Mouse (Mus musculus) left cerebral cortex, adult 18-20 months (tissue): Measurements from ENCODE around the gene Vegfc. TPM values are rescaled to one million over a fixed set of nuclear protein-coding genes. Genes with fewer than 3 reads are reported as not detected.
A peak's percentile ranks its signal among the peaks of the same experiment; 100 is the strongest.

Source experiments
- DNase-seq, 2 experiments: peaks; one replicate each; pipeline ENCODE4 v3.0.0; 2021 to 2022; ENCODE audit warnings: low spot score in 2 of 2, mixed read lengths in 1 of 2
- long read RNA-seq, 2 experiments: library from polyadenylated mRNA; stranded (forward); transcript quantifications; one replicate each; pipeline ENCODE4 v2.0.0; 2021
- total RNA-seq, 2 experiments: library from RNA; stranded (reverse); gene quantifications; 2 replicates each; pipeline ENCODE4 v1.2.3; 2021

Gene Vegfc
- 1 to 10 TPM; 2.1 to 4.8 TPM for total RNA-seq
- long read RNA-seq, experiment 1, partial matches to known transcripts = 0 of 2 reads
- long read RNA-seq, experiment 1, other reads (novel, unspliced or antisense) = 0 of 2 reads
- long read RNA-seq, experiment 2, transcript Vegfc-201 (7 exons, 2,449 nt) = major isoform, 5 of 5 reads
- long read RNA-seq, experiment 2, partial matches to known transcripts = 0 of 5 reads
- long read RNA-seq, experiment 2, other reads (novel, unspliced or antisense) = 0 of 5 reads

DNA sequence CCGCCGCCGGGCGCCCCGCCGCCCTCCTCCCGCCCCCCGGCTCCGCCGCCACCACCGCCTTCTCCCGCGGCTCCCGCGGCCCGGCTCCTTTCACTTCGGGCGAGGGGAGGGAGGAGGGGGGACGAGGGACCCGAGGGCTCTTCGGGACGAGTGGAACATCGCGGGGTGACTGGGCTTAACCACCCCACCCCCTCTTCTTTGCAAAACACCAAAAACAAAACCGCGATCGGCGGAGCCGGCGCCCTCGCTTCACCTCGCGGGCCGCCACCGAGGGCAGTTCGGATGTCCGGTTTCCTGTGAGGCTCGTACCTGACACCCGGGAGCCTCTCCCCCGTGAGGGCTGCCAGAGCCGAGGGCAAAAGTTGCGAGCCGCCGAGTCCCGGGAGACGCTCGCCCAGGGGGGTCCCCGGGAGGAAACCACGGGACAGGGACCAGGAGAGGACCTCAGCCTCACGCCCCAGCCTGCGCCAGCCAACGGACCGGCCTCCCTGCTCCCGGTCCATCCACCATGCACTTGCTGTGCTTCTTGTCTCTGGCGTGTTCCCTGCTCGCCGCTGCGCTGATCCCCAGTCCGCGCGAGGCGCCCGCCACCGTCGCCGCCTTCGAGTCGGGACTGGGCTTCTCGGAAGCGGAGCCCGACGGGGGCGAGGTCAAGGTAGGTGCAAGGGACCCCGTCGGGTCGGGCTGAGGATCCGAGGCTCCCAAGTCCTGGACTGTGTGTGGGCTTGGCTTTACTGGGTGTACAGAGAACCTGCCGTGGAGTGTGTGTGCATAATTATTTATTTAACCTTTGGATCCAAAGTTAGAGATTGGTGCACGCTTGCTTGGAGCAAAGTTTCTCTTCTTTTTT is at the start of gene Vegfc:
Vegfc (plus strand) TSS at position 336 of the 850 bp plus-strand sequence.
- DNase-seq = peak; percentile 14 to 49

DNA sequence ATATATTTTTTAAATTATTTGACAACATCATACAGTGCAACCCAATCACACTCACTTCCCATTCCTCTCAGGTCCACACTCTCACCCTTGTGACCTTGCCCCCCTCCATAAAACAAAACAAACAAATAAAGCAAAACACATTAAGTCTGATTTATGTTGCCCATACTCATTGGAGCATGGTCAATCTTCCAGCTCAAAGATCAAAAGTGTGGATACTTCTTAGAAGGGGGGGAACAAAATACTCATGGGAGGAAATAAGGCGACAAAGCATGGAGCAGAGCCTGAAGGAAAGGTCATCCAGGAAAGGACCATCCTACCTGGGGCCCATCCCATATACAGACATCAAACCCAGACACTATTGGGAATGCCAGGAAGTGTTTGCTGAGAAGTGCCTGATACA is 42.8 kb upstream of the Vegfc start:
- DNase-seq = no peak

DNA sequence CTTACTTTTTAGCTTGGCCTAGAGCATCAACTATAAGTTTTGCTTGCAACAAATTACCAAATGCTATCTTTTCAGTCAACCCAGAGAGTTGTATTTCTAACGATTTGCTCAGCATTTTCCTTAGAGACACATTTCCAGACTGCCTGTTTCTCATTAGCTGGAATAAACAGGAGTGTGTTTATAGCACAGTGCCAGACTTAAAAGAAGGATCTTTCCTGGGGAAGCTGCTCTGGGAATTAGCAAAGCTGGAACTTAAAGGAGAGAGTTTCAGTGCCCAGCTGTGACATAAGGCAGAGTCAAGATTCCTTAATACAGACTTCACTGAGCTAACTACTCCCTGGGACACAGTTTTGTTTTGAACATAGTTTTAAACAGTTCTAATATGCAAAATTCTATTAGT is 34.8 kb upstream of the Vegfc start:
- DNase-seq = no peak

DNA sequence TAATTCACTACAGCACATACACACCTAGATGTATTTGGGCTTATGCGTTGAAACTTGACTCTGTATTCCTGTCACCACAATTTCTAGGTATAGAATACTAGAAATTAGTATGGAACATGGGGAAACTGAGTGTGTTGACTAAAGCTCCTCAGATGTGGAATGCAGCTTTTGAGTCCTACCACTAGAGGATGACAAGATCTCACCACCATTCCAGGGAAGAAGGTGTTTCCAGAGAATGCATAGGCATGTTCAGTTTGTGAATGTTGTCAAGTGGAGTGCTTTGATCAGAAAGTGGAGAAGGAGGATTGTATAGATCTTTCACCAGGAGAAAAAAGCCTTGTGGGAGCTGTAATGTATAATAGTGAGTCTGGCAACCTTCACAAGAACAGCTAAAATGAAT is 33.9 kb upstream of the Vegfc start:
- no peak for DNase-seq

DNA sequence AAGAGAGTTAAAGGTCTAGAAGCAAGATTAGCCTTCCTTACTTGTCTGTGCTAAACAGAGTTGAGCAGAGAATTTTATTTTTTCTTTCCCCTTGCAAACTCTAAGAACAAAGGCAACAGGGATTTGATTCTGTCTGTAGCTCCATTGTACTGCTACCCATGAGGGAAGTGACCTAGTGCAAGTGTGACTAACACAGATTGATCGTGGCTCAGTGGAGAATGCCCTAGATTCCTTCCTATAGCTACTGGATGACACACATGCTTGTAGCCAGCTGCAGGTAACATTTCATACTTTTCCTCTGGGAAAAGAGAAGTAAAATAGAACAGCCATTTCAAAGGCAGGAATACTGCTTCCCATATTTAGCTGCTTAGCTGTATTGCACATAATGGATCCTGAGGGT is 24.2 kb upstream of the Vegfc start:
- no peak for DNase-seq

- no peak for DNase-seq
These were observed 11.9 kb upstream of the Vegfc start for GRCm38 (mm10) chr8:54065492-54065891.

DNA sequence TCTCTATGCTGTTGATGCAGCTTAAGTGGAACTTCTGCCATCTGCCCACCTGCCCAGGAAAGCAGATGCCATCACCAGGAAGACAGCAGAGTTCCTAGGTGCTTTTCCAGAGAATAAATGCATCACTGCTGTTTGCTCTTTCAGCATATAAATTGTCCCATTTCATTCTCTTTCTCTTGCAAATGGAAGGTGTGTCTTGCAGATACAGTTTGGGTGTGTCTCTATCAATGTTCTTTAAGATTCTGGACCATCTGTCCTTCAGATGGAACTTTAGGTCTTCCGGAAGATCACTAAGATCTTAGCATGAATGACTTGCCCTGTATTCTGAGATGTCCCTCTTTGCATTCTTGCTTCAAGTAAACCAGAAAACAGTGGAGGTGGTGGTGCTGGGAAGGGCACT is 1.1 kb upstream of the Vegfc start:
- DNase-seq = no peak

- DNase-seq = peak; percentile 21 to 56
These were observed 575 bp upstream of the Vegfc start for GRCm38 (mm10) chr8:54076791-54077270.

- no peak for DNase-seq
These were observed 675 bp downstream of the Vegfc start for GRCm38 (mm10) chr8:54078121-54078440.

DNA sequence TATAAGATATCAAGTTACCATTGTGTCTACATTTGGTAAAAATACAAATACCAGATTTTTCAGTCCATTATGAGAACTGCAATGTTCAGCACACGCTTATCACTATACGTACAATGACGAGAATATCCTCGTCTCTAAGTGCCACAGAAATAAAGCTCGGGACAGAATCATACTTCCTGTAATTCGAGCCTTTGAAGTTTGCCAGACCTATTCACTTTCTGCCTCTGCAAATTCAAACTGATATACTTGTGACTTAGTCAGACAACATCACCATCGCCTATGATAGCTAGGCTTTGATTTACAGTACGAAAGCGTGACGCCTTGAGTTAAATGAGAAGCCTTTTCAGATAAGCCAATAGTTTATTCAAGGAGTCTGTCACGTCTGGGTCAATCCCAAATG is 1.6 kb downstream of the Vegfc start:
- DNase-seq = no peak

GRCm38 (mm10) chr8:54079601-54080000 is 2.2 kb downstream of the Vegfc start:
- DNase-seq = no peak

DNA sequence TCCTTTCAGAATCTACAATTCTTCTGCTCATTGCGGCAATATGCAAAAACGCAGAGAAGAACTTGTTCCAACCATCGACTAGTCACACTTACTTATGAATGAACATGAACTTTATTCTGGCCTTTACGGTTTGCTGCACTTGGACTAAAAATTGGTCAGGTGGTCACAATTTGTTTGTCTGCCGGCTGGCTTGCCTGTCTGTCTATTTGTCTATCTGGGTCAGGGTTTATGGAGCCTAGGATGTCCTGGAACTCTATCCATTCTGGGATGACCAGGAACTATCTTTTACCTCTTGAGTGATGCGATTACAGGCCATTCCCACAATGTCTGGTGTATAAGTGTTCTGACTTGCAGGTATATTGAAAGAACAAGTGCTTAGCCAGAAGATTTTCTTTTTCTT is 8.5 kb downstream of the Vegfc start:
- no peak for DNase-seq

- DNase-seq = no peak
These were observed 9.7 kb downstream of the Vegfc start for GRCm38 (mm10) chr8:54087114-54087513.

GRCm38 (mm10) chr8:54089204-54089603 is 11.8 kb downstream of the Vegfc start:
- no peak for DNase-seq

GRCm38 (mm10) chr8:54089901-54090300 is 12.5 kb downstream of the Vegfc start:
- DNase-seq = no peak

DNA sequence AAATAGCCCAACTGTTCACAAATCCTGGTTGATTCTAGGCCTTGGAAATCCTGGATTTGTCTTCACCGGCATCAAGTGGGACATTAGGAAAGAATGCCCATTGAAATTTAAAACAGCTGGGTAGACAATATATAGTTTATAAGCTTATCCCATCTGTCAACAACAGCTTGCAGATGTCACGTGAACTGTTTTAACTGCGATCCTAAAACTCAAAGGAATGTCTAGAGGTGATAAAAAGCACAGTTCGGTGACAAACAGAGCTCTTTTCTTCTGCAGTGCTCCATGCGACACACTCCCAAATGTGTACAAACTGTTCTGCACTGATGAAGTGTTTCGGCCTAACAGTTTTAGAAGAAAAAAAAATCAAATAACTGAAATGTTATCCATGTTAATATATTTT is 22.7 kb downstream of the Vegfc start:
- DNase-seq = no peak

- no peak for DNase-seq
These were observed 37.2 kb downstream of the Vegfc start for GRCm38 (mm10) chr8:54114581-54114980.

GRCm38 (mm10) chr8:54120115-54120514 is 42.7 kb downstream of the Vegfc start:
- DNase-seq = no peak

- DNase-seq = no peak
These were observed 44.5 kb downstream of the Vegfc start for GRCm38 (mm10) chr8:54121942-54122341.

DNA sequence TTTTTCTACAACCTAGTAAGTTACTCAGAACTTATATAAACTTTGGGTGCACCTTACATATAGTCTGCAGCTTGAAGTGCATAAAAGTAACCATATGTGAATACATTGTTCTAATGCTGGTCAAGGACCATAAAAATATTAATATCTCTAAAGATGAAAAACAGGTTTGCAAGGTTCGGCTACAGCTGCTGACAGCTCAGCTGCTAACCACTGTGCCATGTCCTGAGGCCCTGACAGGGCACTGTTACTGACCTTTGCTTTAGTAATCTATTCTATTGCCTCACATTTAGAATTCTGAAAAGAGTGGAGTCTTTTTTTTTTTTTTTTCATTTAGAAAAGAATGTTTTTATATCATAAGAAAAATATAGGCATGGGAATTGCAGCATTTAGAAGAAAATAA is 44.9 kb downstream of the Vegfc start:
- DNase-seq = no peak

DNA sequence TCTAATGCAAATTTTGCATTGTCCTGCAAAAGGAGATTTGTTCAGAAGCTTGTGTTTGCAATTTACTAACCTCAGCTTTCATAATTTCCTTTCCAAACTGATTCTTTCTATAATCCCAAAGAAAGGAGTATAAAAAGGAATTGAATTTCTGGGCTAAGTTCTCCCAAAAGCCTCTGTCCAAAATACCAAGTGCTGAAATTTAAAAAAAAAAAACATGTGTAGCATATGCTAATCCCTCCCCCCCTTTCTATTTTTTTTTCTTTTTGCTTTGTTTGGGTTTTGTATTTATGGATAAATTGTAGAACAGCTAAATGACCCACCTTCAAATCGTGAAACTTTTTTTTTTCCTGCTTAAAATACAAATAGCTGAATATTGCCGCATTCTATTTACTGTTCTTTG is 53.2 kb downstream of the Vegfc start:
- no peak for DNase-seq

DNA sequence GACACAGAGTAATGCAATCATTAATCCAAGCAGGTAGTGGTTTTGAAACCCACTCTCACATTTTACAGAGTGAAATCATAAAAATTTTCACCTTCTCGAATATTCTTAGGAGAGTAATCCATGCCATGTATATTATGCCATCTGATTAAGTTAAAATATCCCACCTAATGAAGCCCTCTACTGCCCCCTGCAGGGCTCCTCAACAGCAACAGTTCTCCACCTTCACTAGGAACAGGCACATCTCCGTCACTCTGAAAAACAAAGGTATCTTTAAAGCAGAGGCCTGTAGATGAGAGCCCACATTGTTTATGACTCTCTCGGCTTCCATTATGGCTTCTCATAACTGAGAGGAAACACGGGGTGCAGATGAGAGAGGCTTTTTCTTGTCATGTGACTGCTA is 75.8 kb downstream of the Vegfc start:
- peak; percentile 11 to 49 for DNase-seq

DNA sequence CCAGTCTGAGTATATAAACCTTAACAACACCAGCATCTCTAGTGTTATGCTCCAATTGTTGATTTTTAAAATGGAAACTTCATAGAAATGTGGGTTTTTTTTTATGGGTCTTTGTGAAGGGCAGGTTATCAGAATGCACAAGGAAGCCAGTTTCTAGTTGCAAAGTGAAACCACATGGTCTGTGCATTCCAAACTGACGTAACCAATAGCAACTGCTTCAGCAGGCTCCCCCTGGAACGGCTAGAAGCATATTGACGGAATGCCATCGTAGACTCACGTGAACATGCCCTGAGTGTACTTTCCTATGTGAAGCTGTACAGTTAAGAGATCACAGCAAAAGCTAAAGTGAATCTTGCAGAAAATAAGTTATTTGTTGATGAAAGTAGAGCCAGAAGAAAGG is 86.1 kb downstream of the Vegfc start:
- no peak for DNase-seq
